Mouse (Mus musculus): ENCODE measurements around the gene Focad. TPM values are rescaled to one million over a fixed set of nuclear protein-coding genes. Genes with fewer than 3 reads are reported as not detected.
A peak's percentile ranks its signal among the peaks of the same experiment; 100 is the strongest.

Focad gene
- total RNA-seq, 4 experiments from 2014 or later = 15.3 to 22.0 (median 18.6) TPM

DNA sequence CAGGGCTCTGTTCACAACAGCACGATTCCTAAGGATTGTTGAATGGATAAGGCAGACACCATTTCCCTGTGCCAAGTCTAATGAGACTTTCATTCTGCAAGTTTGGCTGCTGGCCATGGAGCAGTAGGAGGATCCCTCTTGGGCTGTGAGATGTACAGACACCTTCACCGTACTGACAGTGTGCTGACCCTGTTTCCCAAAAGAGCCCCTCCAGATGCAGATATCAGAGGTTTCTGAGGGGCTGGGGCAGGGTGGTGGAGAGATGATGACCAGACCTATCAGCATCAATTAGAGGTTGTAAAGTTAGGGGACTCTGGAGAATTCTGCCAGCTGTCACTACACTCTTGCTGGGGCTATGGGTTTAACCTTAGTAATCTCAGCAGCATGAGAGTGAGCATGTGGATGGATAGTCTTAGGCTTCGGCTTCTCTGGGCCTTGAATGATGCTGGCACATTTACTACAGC lies 115.0 kb downstream of the Focad start:
- DNase-seq (ENCODE audit: low spot score) = no peak

DNA sequence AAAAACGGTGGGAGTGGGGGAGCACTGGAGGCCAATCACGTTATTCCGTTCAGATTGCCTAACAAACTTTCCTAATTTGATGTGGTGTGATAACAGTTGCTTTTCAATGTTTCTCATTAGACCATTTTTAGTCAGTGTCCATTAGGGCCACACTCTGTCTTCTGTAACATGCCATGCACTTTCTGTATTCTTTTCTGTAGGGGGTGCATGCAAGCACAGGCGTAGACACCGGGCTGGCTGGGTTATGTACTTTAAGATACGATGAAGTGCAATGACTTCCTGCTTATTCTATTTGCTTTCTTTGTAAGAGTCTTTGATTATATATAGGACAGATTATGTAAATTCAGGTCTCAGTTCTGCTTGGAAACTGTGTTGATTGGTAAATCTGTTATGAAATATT lies 116.2 kb downstream of the Focad start:
- no peak for DNase-seq (ENCODE audit: low spot score)

DNA sequence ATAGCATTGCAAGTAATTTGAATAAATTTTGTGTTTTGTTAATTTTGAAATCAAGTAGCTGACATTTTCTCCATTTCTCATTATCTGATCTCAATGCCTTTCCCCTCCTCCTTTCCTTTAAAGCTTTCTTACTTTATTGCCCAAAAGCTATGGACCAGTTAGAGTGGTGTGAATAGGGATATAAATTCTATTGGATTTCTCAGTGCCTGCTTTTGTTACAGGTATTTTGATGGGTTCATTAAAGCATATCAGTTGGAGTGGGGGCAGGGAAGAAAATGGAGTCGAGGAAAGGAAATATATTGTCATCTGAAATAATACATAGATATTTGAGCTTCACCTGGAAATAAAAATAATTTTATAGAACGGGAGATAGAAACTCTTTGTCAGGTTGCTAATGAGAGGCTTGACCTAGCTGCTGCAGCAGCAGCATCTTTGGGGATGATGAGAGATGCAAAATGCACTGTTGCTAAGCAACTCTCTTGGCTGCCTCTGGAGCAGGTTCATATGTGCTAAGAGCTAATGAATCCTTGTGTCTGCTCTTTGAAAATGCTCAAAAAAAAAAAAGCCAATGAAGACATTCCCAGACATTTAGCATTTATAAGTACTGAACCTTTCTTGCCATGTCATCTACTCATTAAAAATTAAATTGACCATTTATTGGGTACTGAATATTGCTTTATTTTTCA lies 116.9 kb downstream of the Focad start:
- DNase-seq (ENCODE audit: low spot score) = no peak

DNA sequence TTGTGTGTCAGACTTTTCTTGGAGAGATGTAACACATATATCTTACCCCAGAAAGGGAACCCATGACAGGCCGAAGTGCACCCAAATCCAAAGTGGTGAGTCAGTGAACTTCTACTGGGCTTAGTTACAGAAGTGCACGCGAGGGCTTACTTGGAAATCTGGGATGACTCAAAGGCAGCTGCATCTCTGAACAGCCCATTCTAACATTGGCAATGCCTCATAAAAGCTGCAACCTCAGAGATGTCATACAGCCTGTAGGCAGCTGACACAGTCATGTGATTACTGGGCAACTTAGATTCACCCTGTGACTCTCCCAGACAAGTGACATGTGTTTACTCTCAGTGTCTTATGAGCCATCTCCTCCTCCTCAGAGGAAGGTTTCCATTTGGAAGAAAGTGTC lies 119.5 kb downstream of the Focad start:
- DNase-seq (ENCODE audit: low spot score) = no peak

DNA sequence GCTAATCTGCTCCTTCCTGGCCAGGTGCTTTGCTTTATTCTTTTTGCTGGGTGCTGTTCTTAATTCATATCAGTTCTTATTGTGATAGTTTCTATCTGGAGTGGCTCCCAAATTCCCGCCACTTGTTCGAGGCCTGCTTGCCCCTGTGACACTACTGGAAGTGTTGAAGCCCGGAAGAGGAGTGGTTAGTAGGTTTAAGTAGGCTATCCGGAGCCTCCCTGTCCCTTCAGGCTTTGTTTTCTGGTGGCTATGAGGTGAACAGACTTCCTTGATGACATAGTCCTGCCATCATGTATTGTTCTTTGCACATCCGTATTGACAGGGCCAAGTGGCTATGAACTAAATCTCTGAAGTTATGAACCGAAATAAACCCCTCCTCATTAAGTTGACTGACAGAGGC lies 123.9 kb downstream of the Focad start:
- peak; percentile 19 for DNase-seq (ENCODE audit: low spot score)

DNA sequence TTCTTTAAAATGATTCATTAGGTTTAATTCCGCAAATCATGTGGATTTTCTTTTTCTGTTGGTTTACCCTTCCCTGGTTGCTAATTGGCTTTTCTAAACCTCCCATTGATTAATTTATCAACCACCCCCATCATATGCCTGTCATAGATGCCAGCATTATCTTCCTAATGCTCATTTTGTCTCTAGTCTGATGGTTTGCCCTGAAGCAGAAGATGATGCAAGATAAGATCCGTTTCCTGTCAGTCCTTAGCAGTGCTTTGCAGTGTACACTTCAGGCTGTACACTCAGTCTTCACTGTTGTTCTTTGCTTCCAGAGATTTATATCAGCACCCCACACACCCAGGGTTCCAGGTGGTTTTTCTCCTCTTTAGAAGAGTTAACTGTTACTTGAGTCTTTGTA lies 124.4 kb downstream of the Focad start:
- DNase-seq (ENCODE audit: low spot score) = no peak

DNA sequence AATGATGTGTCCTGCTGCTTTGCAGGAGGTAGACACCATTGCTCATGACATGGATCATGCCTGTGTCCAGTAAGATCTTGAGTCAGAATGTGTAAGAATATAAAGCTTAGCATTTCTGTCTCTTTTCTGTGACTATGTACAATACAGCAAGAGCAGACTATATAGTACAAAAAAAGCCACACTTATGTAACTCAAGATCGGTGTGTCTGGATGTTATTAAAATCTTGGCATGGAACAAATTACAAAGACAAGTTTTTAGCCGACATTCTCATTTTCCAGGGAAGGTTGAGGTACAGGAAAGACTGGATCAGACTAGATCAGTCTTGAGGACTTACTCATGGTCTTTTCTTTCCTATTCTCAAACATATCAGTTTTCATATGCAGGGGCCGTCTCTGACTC lies 136.9 kb downstream of the Focad start:
- DNase-seq (ENCODE audit: low spot score) = no peak

DNA sequence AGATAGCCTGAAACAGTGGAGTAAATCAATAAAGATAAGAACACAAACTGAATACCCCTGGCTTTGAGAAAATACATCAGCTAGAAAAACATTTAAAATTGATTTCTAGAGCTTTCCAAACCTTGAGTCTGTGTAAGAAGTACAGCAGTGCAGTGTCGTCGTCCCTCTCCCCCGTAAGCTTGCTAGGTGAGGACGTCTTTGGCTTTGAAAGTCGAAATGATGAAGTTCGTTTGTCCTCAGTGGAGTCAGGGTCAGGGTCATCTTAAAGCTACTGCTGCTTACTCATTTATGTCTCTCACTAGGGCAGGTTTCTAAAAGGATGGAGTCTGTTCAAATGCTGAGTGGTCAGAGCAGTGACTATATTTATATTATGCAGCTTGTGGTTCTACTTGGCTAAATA lies 141.5 kb downstream of the Focad start:
- no peak for DNase-seq (ENCODE audit: low spot score)

DNA sequence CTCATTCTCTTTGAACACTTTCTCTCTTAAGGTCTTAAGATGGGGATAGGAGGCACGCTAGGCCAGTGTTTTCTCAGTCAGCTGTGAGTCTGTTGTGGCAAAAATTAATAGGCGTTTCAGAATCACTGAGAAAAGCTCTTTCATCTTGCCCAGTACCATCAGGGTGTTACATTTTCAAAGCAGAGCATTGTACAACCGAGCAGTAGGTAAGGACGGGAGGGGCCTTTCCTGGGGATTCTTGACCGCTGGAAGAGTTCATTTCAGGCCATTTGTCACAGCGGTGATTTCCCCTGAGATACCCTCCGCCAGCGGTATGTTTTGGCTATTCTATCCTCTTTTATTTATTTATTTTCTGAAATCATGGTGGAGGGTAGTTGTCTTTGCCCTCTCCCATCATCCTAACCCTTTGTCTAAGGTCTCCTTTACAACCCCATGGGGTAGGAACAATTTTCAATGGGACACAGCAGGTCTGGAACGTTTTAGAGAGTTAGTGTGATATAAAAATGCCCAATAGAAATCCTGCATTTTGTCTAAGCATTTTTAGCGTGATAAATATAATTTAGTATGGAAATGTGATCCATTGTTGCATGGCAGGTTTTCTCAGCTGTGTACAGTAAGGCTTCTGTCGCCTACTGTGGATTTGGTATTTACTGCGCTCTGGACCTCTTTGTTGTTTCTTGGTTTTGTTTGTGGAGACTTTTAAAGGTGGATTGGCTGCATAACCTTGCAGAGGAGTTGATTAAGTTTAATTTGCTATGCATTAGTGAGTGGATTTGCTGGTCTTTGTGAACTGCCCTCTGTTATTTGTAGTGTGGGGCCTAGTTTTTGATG lies 142.7 kb downstream of the Focad start:
- DNase-seq (ENCODE audit: low spot score) = no peak

DNA sequence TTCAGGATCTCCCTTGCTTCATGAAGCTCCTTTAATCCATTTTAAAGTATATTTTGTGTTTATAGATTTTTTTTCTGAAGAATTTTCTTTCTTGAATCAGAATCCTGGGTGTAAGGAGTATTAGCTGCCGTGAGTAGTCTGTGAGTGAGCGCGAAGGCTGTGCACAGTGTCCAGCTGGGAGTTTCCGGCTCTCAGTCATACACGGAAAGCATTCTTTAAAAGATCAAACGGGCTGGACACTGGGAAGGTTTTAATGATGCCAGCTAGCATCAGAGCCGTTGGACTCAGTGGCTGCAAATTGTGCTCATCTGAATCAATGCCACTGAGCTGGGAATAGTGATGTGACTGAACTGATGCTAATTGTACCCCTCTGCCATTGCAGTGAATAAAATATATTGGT lies 143.9 kb downstream of the Focad start:
- DNase-seq (ENCODE audit: low spot score) = no peak

DNA sequence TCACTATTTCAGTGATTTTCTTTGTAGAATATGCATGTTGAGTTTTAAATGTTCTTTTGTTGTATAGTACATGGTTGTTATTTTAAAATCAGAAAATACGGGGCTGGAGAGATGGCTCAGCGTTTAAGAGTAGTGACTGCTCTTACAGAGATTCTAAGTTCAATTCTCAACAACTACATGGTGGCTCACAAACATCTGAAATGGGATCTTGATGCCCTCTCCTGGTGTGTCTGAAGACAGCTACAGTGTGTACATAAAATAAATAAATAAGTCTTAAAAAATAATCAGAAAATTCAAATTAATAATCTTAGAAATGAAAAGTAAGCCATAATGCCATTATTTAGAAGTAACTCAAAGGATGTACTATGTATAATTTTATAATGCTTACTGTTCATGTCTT lies 149.4 kb downstream of the Focad start:
- no peak for DNase-seq (ENCODE audit: low spot score)

DNA sequence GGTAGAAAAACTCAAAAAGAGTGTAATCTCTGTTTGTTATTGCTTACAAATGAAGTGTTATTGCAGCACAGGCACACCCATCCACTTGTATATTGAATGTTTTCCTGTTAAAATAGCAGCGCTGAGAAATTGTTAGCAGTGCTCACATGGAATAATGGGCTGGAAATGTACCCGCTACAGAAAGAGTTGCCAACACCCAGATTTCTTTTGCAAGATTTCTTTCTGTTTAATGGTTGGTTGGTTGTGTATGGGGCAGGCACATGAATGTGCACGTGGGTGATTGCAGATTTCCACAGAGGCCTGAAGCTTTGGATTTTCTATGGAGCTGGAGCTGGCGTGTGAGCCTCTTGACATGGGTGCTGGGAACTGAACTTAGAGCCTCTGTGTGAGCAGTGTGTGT lies 151.1 kb downstream of the Focad start:
- no peak for DNase-seq (ENCODE audit: low spot score)

DNA sequence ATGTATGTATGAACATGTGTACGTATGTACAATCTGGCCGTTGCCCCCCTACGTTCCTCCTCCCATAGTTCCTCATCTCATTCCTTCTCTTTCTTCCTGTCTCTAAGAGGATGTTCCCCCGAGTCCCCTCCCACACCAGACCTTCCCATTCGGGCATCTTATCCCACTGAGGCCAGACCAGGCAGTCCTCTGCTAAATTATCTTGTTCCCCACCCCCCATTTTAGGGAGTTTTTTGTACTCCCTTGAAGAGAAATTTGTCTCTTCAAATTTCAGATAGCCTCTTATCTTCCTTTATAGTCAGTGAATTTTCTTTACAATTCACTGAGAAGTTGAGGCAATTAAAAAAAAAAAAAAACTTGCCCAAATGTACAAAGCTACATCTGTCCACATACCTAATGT lies 166.9 kb downstream of the Focad start:
- no peak for DNase-seq (ENCODE audit: low spot score)

DNA sequence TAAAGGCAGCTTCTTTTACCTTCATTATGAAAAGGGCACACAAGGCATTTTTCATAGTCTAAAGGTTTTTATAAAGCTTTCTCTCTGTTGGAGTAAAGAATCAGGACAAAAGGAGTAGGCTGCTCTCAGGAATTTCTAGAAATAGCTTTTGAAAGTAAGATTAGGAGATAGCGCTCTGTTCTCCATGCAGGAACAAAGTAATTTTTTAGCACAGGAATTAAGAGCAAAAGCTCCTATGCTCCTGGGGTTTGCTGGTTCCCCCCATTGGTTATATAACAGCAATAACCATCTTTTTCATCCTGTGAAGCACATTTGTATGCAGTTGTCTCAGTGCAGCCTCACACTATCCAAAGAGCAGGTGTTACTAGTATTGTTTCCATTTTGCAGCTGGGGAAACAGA lies 170.1 kb downstream of the Focad start:
- no peak for DNase-seq (ENCODE audit: low spot score)

DNA sequence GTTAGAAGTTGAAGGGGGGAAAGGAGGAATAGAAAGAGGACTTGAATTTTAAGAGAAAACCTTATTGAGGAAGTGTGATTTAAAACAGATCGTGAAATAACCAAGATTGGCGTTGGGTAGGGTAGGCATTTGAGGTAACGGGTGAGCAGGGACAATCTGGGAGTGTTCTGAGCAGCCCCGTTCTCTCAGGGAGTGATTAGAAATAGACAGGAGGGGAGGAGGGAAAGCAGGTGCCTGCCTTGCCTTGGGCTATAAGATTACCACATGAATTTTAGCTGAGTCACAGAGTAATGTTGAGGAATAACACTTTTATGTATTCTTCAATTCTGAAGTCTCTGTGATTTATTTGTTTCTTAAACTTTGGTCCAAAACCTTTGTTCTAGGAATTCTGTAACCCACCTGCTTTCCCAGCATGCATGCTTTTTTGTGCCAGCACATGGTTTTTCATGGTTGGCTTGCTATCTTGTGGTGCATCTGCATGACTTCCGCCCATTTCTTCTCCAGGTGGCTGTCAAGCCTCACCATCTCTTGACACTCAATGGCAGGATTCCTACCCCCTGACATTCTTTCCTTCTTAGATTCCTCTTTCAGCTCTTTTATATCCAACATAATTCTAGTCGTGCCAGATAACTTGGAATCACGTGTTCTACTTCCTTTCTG lies 176.1 kb downstream of the Focad start:
- no peak for DNase-seq (ENCODE audit: low spot score)

DNA sequence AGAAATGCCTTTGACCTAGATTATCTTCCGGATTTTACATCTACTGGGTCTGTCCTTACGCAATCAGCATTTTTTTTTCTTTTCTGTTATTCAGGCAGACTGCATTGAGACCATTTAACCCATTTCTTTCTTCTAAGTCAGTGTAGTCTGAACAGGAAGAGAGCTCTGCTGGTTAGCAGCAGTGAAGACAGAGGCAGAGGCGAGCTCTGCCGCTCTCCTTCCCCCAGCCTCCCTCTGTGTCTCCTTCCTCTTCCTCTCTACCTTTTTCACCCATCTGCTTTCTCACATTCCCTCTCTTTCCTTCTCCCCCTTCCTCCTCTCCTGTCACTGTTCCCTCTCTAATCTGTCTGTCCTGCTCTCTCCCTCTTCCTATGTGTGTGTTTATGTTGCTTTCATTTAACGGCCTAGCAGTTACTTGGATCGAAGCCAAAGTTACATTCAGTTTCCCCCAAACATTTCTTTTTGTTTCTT lies 181.2 kb downstream of the Focad start:
- DNase-seq (ENCODE audit: low spot score) = no peak

DNA sequence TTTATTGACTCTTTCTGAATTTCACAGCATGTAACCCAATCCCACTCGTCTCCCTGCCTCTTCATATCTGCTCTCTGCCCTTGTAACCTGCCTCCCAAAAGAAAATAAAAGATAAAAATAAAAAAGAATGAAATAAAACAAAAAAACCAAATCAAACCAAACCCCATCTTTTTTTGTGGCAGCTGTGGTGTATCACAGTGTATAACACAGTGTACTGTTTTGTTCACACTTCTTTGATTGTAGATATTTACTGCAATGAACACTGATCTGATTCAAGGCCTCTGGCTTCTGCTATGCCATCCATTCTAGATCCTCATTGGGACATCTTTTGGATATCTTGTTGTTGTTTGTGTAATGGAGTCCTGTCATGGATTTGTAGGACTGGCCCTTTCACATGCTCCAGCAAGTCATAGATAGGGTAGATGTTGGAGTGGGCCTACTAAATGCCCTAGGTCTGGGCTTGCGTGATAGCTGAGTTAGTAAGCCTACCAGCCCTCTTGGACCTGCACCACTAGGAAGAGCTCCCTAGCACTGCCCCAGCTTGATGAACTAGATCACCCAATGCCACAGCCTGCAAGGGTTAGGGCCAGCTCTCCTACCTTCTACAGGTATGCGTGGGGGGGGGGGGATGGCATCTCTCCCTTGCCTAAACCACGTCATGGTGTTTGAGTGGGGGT lies 181.8 kb downstream of the Focad start:
- no peak for DNase-seq (ENCODE audit: low spot score)

DNA sequence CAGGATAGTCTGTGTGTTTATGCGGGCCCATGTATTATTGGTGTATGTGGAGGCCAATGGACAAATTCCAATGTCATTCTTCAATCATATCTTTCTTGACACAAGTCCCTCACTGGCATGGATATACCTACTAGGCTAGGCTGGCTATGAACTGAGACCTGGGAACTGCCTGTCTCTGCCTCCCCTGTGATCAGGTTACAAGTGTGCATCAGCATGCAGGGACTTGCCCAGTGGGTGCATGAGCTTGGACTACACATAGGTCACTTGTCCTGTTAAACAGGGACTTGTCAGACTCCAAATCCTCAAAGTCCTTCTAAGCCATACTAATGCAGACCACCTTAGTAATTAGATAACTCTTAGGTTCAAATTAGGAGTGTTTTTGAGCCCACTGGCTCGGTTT lies 184.1 kb downstream of the Focad start:
- DNase-seq (ENCODE audit: low spot score) = no peak

DNA sequence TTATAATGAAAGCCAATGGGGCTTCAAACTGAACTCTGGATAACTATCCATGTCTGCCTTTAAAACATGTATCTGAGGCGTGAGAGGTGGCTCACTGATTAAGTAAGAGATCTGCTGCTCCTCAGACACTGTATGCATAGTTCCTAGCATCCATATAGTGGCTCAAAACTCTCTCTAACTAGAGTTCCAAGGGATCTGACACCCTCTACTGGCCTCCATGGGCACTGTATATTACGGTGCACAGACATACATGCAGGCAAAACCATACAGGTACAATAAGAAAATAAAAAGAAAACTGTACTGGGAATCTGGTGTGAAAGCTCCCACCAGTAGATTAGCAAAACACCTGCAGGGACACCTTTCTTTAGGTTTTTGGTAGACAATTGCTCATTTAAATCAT lies 186.1 kb downstream of the Focad start:
- DNase-seq (ENCODE audit: low spot score) = no peak

DNA sequence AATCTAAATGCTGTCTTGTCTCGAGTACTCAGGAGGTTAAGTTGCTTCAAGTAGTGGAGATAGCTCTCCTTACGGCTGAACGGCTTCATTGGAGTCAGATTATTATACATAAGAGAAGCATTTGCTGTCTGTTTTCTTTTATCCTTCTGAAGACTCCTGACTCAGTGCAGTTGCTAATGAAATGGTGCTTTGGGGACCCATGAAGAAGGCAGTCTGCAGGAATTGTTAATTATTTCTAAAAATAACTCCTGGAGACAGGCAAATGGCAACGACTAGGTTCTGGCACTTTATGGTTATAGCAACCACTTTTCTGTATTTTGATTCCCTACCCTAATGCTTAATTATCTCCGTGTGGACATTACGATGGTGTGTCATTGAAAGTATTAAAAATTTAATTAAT lies 201.1 kb downstream of the Focad start:
- DNase-seq (ENCODE audit: low spot score) = no peak

DNA sequence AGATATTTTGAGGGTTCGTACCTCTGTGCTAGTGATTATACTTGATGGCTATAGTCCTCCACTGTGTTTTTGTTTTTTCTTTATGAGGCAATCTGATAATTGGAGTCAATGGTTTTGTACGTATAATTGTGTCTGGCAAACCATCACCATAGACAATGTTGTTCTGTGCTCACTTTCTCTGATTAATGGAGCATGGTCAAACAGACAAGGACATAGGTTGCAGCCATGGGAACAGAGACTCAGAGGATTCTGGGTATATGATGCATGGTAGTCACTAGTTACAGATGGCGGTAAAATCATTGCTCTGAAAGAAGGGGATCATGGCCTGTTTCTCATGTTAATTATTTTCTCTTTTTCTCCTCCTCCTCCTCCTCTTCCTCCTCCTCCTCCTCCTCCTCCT lies 205.1 kb downstream of the Focad start:
- no peak for DNase-seq (ENCODE audit: low spot score)
